Mouse (Mus musculus): ENCODE data around the gene Slc5a2. TPM values are rescaled to one million over a fixed set of nuclear protein-coding genes. Genes with fewer than 3 reads are reported as not detected.

Slc5a2 gene
- polyA plus RNA-seq, 2 experiments: 1.8 to 2.9 TPM

GRCm38 (mm10) chr7:128309776-128310175 lies 44.3 kb downstream of the Slc5a2 start:
- no peak for TF ChIP-seq CTCF (IDR thresholded peaks at IDR 0.05; ENCODE audit: low read depth)
- no peak for TF ChIP-seq EP300 (IDR thresholded peaks at IDR 0.05; ENCODE audit: low read depth)
- Histone ChIP-seq H3K4me2 (ENCODE audit: low read depth) (peak overlapping the region; percentile 44), H3K27me3 (ENCODE audit: control insufficient read depth, insufficient read depth, low read length) (peaks cover 4% of the 10 kb centered on the region), H3K36me3 (replicated peaks; ENCODE audit: control insufficient read depth, insufficient read depth, low read depth) (no peaks in the 10 kb centered on the region), H3K27ac (peak overlapping the region; percentile 13; the same call in 1 of the 2 replicates), H3K4me1 (replicated peaks; ENCODE audit: control insufficient read depth in 2 of 2, insufficient read depth in 2 of 2, low read length in 1 of 2) (peaks cover 18 to 23% of the 10 kb centered on the region in 2 experiments), H3K9me3 (ENCODE audit: control insufficient read depth, low read length) (no peaks in the 10 kb centered on the region), H3K4me3 (ENCODE audit: insufficient read depth in 1 of 2, low read depth in 2 of 2, low read length in 2 of 2) (no peak overlapping the region), H3K9ac (replicated peaks) (peak overlapping the region; percentile 35; the same call in 1 of the 2 replicates)
- peak; percentile 33; the same call in 1 of the 2 replicates for ATAC-seq (ENCODE audit: insufficient read depth)
- WGBS (ENCODE audit: insufficient replicate concordance): 5% methylated on average over 1 of the region's 1 CpGs
- peak in 1 of 3 experiments; percentile 45 for DNase-seq (ENCODE audit: low read depth in 3 of 3, low spot score in 3 of 3)

- DNase-seq (ENCODE audit: low read depth in 3 of 3, low spot score in 3 of 3) (peak; percentile 55 to 59 (median 58)), ATAC-seq (ENCODE audit: insufficient read depth) (peak; percentile 78)
- Histone ChIP-seq H3K9me3 (ENCODE audit: control insufficient read depth, low read length) (no peaks in the 10 kb centered on the region), H3K27me3 (ENCODE audit: control insufficient read depth, insufficient read depth, low read length) (peaks cover 4% of the 10 kb centered on the region), H3K9ac (replicated peaks) (peak overlapping the region; percentile 35; the same call in 1 of the 2 replicates), H3K4me1 (replicated peaks; ENCODE audit: control insufficient read depth in 2 of 2, insufficient read depth in 2 of 2, low read length in 1 of 2) (peaks cover 18 to 23% of the 10 kb centered on the region in 2 experiments), H3K27ac (peak overlapping the region; percentile 0), H3K4me2 (ENCODE audit: low read depth) (peak overlapping the region; percentile 44), H3K36me3 (replicated peaks; ENCODE audit: control insufficient read depth, insufficient read depth, low read depth) (no peaks in the 10 kb centered on the region), H3K4me3 (ENCODE audit: insufficient read depth in 1 of 2, low read depth in 2 of 2, low read length in 2 of 2) (no peak overlapping the region)
- peak; percentile 49 for TF ChIP-seq EP300 (IDR thresholded peaks at IDR 0.05; ENCODE audit: low read depth)
- no peak for TF ChIP-seq CTCF (IDR thresholded peaks at IDR 0.05; ENCODE audit: low read depth)
- 12% methylated on average over 8 of the region's 8 CpGs for WGBS (ENCODE audit: insufficient replicate concordance)
Observed at GRCm38 (mm10) chr7:128310229-128310688, 44.8 kb downstream of the Slc5a2 start.

- no peak for TF ChIP-seq CTCF (IDR thresholded peaks at IDR 0.05; ENCODE audit: low read depth)
- TF ChIP-seq EP300 (IDR thresholded peaks at IDR 0.05; ENCODE audit: low read depth): no peak
- Histone ChIP-seq H3K9me3 (ENCODE audit: control insufficient read depth, low read length) (no peaks in the 10 kb centered on the region), H3K4me2 (ENCODE audit: low read depth) (no peak overlapping the region), H3K36me3 (replicated peaks; ENCODE audit: control insufficient read depth, insufficient read depth, low read depth) (no peaks in the 10 kb centered on the region), H3K27ac (no peak overlapping the region), H3K4me1 (replicated peaks; ENCODE audit: control insufficient read depth in 2 of 2, insufficient read depth in 2 of 2, low read length in 1 of 2) (peaks cover 18 to 23% of the 10 kb centered on the region in 2 experiments), H3K9ac (replicated peaks) (no peak overlapping the region), H3K4me3 (ENCODE audit: insufficient read depth in 1 of 2, low read depth in 2 of 2, low read length in 2 of 2) (no peak overlapping the region), H3K27me3 (ENCODE audit: control insufficient read depth, insufficient read depth, low read length) (peaks cover 4% of the 10 kb centered on the region)
- no peak for DNase-seq (ENCODE audit: low read depth in 3 of 3, low spot score in 3 of 3)
- ATAC-seq (ENCODE audit: insufficient read depth): no peak
- 49% methylated on average over 3 of the region's 3 CpGs for WGBS (ENCODE audit: insufficient replicate concordance)
Observed at GRCm38 (mm10) chr7:128311263-128311662, 45.8 kb downstream of the Slc5a2 start.

GRCm38 (mm10) chr7:128311811-128312210 lies 46.4 kb downstream of the Slc5a2 start:
- H3K36me3 ChIP-seq (replicated peaks; ENCODE audit: control insufficient read depth, insufficient read depth, low read depth): no peaks in the 10 kb centered on the region
- ATAC-seq (ENCODE audit: insufficient read depth) (no peak), DNase-seq (ENCODE audit: low read depth in 3 of 3, low spot score in 3 of 3) (no peak)
- H3K4me2 ChIP-seq (ENCODE audit: low read depth): no peak overlapping the region
- peaks cover 18 to 23% of the 10 kb centered on the region in 2 experiments for H3K4me1 ChIP-seq (replicated peaks; ENCODE audit: control insufficient read depth in 2 of 2, insufficient read depth in 2 of 2, low read length in 1 of 2)
- H3K27me3 ChIP-seq (ENCODE audit: control insufficient read depth, insufficient read depth, low read length): peaks cover 4% of the 10 kb centered on the region
- 63% methylated on average over 8 of the region's 8 CpGs for WGBS (ENCODE audit: insufficient replicate concordance)
- H3K9me3 ChIP-seq (ENCODE audit: control insufficient read depth, low read length): no peaks in the 10 kb centered on the region
- no peak overlapping the region for H3K9ac ChIP-seq (replicated peaks)
- no peak overlapping the region for H3K27ac ChIP-seq
- TF ChIP-seq EP300 (IDR thresholded peaks at IDR 0.05; ENCODE audit: low read depth) (no peak), CTCF (IDR thresholded peaks at IDR 0.05; ENCODE audit: low read depth) (no peak)
- no peak overlapping the region for H3K4me3 ChIP-seq (ENCODE audit: insufficient read depth in 1 of 2, low read depth in 2 of 2, low read length in 2 of 2)

GRCm38 (mm10) chr7:128312375-128313059 lies 47.1 kb downstream of the Slc5a2 start:
- no peaks in the 10 kb centered on the region for H3K36me3 ChIP-seq (replicated peaks; ENCODE audit: control insufficient read depth, insufficient read depth, low read depth)
- no peak overlapping the region for H3K27ac ChIP-seq
- ATAC-seq (ENCODE audit: insufficient read depth) (no peak), DNase-seq (ENCODE audit: low read depth in 3 of 3, low spot score in 3 of 3) (no peak)
- H3K9me3 ChIP-seq (ENCODE audit: control insufficient read depth, low read length): no peaks in the 10 kb centered on the region
- no peak overlapping the region for H3K4me3 ChIP-seq (ENCODE audit: insufficient read depth in 1 of 2, low read depth in 2 of 2, low read length in 2 of 2)
- no peak for TF ChIP-seq CTCF (IDR thresholded peaks at IDR 0.05; ENCODE audit: low read depth)
- no peak for TF ChIP-seq EP300 (IDR thresholded peaks at IDR 0.05; ENCODE audit: low read depth)
- H3K9ac ChIP-seq (replicated peaks): no peak overlapping the region
- H3K4me1 ChIP-seq (replicated peaks; ENCODE audit: control insufficient read depth in 2 of 2, insufficient read depth in 2 of 2, low read length in 1 of 2): peaks cover 18 to 23% of the 10 kb centered on the region in 2 experiments
- 37% methylated on average over 13 of the region's 13 CpGs for WGBS (ENCODE audit: insufficient replicate concordance)
- no peak overlapping the region for H3K4me2 ChIP-seq (ENCODE audit: low read depth)
- peaks cover 4% of the 10 kb centered on the region for H3K27me3 ChIP-seq (ENCODE audit: control insufficient read depth, insufficient read depth, low read length)
